Mouse (Mus musculus): Measurements from ENCODE around the gene Ccno. TPM values are rescaled to one million over a fixed set of nuclear protein-coding genes. Genes with fewer than 3 reads are reported as not detected.

Gene Ccno
- polyA plus RNA-seq, 1 experiment, result 0.47 TPM

- H3K36me3 ChIP-seq (ENCODE audit: control insufficient read depth, insufficient read depth, low read length), result no peaks in the 10 kb centered on the region
- no peak overlapping the region for H3K4me3 ChIP-seq (ENCODE audit: insufficient read depth, low read depth, low read length)
- WGBS, result 2% methylated on average over 7 of the region's 7 CpGs
- peaks cover 3% of the 10 kb centered on the region for H3K27me3 ChIP-seq (replicated peaks; ENCODE audit: control insufficient read depth, insufficient read depth, low read length)
- H3K4me1 ChIP-seq (ENCODE audit: control insufficient read depth, insufficient read depth, low read length), result no peaks in the 10 kb centered on the region
- no peak for TF ChIP-seq CTCF (conservative IDR thresholded peaks at IDR 0.05; ENCODE audit: insufficient read depth, insufficient read length, low read depth, low read length)
- TF ChIP-seq POLR2A (IDR thresholded peaks at IDR 0.05; ENCODE audit: low read depth, low read length), result no peak
- H3K27ac ChIP-seq (ENCODE audit: insufficient read depth, low read depth, low read length), result no peak overlapping the region
- DNase-seq, result no peak
Measured at GRCm38 (mm10) chr13:113031351-113031750, 43.7 kb downstream of the Ccno start.

DNA sequence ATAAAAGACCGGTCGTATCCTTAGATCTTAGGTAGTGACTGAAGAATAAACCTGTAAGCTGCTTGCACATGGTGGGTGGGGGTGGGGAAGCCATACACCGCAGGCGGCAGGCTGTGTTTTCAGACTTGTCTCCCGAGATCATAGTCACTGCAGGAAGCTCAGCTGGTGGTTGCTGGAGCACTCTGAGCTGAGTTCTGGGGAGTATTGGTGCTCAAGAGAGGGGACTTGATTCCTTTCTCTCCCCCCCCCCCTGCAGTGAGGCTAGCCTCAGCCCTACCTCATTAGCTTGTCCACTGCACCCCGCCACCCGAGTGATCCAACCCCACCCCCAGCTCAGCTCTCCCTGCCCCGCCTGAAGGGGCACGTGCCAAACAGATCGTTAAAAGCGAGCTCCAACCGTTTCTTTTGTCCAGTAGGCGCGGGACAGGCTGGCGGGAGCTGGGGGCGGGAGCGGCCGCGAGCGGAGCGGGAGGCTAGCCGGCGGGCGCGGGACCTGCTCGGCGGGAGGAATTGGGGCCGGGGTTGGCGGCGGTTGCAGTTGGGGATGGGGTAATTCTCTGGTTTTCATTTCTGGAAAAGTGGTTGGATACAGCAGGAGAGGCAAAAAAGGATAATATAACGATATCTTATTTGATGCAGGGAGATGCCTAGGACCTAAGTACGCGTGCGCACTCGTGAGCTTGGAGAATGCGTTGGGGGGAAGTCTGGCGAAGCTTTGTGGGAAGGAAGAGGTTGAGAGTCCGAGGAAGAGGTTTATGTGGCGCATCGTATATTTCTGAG is 44.4 kb downstream of the Ccno start:
- Histone ChIP-seq H3K4me3 (ENCODE audit: insufficient read depth, low read depth, low read length) (peak overlapping the region; percentile 22; the same call in 1 of the 2 replicates), H3K36me3 (ENCODE audit: control insufficient read depth, insufficient read depth, low read length) (no peaks in the 10 kb centered on the region), H3K4me1 (ENCODE audit: control insufficient read depth, insufficient read depth, low read length) (no peaks in the 10 kb centered on the region), H3K27ac (ENCODE audit: insufficient read depth, low read depth, low read length) (no peak overlapping the region), H3K27me3 (replicated peaks; ENCODE audit: control insufficient read depth, insufficient read depth, low read length) (peaks cover 3% of the 10 kb centered on the region)
- no peak for TF ChIP-seq POLR2A (IDR thresholded peaks at IDR 0.05; ENCODE audit: low read depth, low read length)
- TF ChIP-seq CTCF (conservative IDR thresholded peaks at IDR 0.05; ENCODE audit: insufficient read depth, insufficient read length, low read depth, low read length), result no peak
- WGBS, result 2% methylated on average over 40 of the region's 40 CpGs
- no peak for DNase-seq

DNA sequence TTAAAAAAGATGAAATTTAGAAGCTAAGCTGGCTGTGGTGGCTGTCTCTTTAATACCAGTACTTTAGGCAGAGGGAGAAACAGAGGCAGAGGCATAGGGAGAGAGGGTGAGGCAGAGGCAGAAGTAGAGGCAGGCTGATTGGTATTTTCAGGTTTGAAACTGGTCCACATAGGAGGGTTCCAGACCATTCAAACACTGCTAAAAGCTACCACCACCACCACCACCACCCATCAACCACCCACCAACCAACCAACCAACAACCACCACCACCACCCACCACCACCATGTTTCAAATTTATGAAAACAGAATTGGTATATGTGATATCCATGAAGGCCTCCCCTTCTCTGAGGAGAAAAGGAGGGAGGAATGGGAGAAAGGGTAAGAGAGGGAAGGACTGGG is 45.2 kb downstream of the Ccno start:
- TF ChIP-seq CTCF (conservative IDR thresholded peaks at IDR 0.05; ENCODE audit: insufficient read depth, insufficient read length, low read depth, low read length) (no peak), POLR2A (IDR thresholded peaks at IDR 0.05; ENCODE audit: low read depth, low read length) (no peak)
- no peak overlapping the region for H3K4me3 ChIP-seq (ENCODE audit: insufficient read depth, low read depth, low read length)
- DNase-seq, result no peak
- H3K4me1 ChIP-seq (ENCODE audit: control insufficient read depth, insufficient read depth, low read length), result no peaks in the 10 kb centered on the region
- no peaks in the 10 kb centered on the region for H3K36me3 ChIP-seq (ENCODE audit: control insufficient read depth, insufficient read depth, low read length)
- peaks cover 3% of the 10 kb centered on the region for H3K27me3 ChIP-seq (replicated peaks; ENCODE audit: control insufficient read depth, insufficient read depth, low read length)
- no peak overlapping the region for H3K27ac ChIP-seq (ENCODE audit: insufficient read depth, low read depth, low read length)

DNA sequence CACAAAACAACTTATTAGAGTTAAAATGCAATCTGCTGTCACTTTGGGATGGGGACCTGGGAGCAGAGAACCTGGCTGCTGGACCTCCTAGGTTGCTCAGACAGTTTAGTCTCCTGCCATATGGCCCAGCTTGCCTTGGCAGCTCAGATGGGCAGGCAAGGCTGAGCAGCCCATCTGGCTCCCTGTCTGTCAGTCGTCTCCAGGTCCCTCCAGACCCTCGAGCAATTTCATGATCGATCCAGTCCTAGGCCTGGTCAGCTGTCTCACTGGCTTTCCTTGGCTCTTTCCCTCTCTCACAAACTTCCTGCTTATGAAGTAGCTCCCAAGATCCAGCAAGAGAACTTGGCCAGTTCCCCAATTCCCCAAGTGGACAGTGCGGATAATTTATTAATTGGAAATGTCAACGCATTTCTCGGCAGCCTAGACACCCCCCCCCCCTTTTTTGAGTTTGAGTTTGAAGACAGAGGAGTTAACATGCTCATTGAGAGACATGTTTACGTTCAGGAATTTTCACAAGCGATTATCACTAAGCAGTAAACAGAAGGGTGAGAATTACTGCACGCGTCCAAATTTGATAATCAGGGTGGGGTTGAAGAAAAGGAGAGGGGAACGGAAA is 46.8 kb downstream of the Ccno start:
- DNase-seq, result no peak
- Histone ChIP-seq H3K27me3 (replicated peaks; ENCODE audit: control insufficient read depth, insufficient read depth, low read length) (peaks cover 3% of the 10 kb centered on the region), H3K27ac (ENCODE audit: insufficient read depth, low read depth, low read length) (no peak overlapping the region), H3K4me3 (ENCODE audit: insufficient read depth, low read depth, low read length) (0 out of 2 replicates have a peak overlapping the region, but pooled peaks have one; percentile 39), H3K4me1 (ENCODE audit: control insufficient read depth, insufficient read depth, low read length) (no peaks in the 10 kb centered on the region), H3K36me3 (ENCODE audit: control insufficient read depth, insufficient read depth, low read length) (no peaks in the 10 kb centered on the region)
- no peak for TF ChIP-seq POLR2A (IDR thresholded peaks at IDR 0.05; ENCODE audit: low read depth, low read length)
- TF ChIP-seq CTCF (conservative IDR thresholded peaks at IDR 0.05; ENCODE audit: insufficient read depth, insufficient read length, low read depth, low read length), result no peak
- 12% methylated on average over 11 of the region's 11 CpGs for WGBS

GRCm38 (mm10) chr13:113034950-113035421 is 47.4 kb downstream of the Ccno start, which contains the start of gene Cdc20b:
Cdc20b (plus strand) TSS chr13:113035111.
- H3K27ac ChIP-seq (ENCODE audit: insufficient read depth, low read depth, low read length), result no peak within 1 kb of the TSS
- H3K36me3 ChIP-seq (ENCODE audit: control insufficient read depth, insufficient read depth, low read length), result no peaks in the 10 kb centered on the region
- WGBS, result 1% methylated on average over 46 of the region's 46 CpGs
- H3K4me1 ChIP-seq (ENCODE audit: control insufficient read depth, insufficient read depth, low read length), result no peaks in the 10 kb centered on the region
- peak; percentile 39 for DNase-seq
- TF ChIP-seq POLR2A (IDR thresholded peaks at IDR 0.05; ENCODE audit: low read depth, low read length) (no peak), CTCF (conservative IDR thresholded peaks at IDR 0.05; ENCODE audit: insufficient read depth, insufficient read length, low read depth, low read length) (no peak)
- H3K4me3 ChIP-seq (ENCODE audit: insufficient read depth, low read depth, low read length), result peak within 1 kb of the TSS; percentile 39
- peaks cover 3% of the 10 kb centered on the region for H3K27me3 ChIP-seq (replicated peaks; ENCODE audit: control insufficient read depth, insufficient read depth, low read length)

- no peak for TF ChIP-seq POLR2A (IDR thresholded peaks at IDR 0.05; ENCODE audit: low read depth, low read length)
- peak; percentile 84 for TF ChIP-seq CTCF (conservative IDR thresholded peaks at IDR 0.05; ENCODE audit: insufficient read depth, insufficient read length, low read depth, low read length)
- H3K27me3 ChIP-seq (replicated peaks; ENCODE audit: control insufficient read depth, insufficient read depth, low read length), result peaks cover 3% of the 10 kb centered on the region
- 1% methylated on average over 4 of the region's 4 CpGs for WGBS
- no peaks in the 10 kb centered on the region for H3K36me3 ChIP-seq (ENCODE audit: control insufficient read depth, insufficient read depth, low read length)
- no peak overlapping the region for H3K27ac ChIP-seq (ENCODE audit: insufficient read depth, low read depth, low read length)
- H3K4me3 ChIP-seq (ENCODE audit: insufficient read depth, low read depth, low read length), result no peak overlapping the region
- DNase-seq, result peak; percentile 90
- no peaks in the 10 kb centered on the region for H3K4me1 ChIP-seq (ENCODE audit: control insufficient read depth, insufficient read depth, low read length)
Measured at GRCm38 (mm10) chr13:113035852-113036251, 48.2 kb downstream of the Ccno start.

Other genes with a start within 250 kb of the Ccno start
- 98.1 and 123 TPM in 2 replicates for gene Plpp1, start 187.0 kb upstream of the Ccno start, polyA plus RNA-seq (2012; rRNA removed)
- 7.9 and 10.6 TPM in 2 replicates for gene Mtrex, start 60.4 kb upstream of the Ccno start, polyA plus RNA-seq (2012; rRNA removed)
- 3.9 and 4.0 TPM in 2 replicates for gene Dhx29, start 60.3 kb upstream of the Ccno start, polyA plus RNA-seq (2012; rRNA removed)
- gene Mcidas, start 6.0 kb downstream of the Ccno start, polyA plus RNA-seq (2012; rRNA removed), result not detected in 2 replicates
- gene Cdc20b, start 47.3 kb downstream of the Ccno start, polyA plus RNA-seq (2012; rRNA removed), result 0.05 TPM in 1 of 2 replicates, not detected in the other
- 6.5 and 9.2 TPM in 2 replicates for gene Gpx8, start 58.6 kb downstream of the Ccno start, polyA plus RNA-seq (2012; rRNA removed)
- 0.35 and 1.1 TPM in 2 replicates for gene Gzma, start 113.2 kb downstream of the Ccno start, polyA plus RNA-seq (2012; rRNA removed)
- gene Esm1, start 221.9 kb downstream of the Ccno start, polyA plus RNA-seq (2012; rRNA removed), result 16.4 and 16.6 TPM in 2 replicates
- gene Gzmk, start 238.1 kb downstream of the Ccno start, polyA plus RNA-seq (2012; rRNA removed), result not detected in 2 replicates